Mouse (Mus musculus): ENCODE results near the gene Zfc3h1. TPM values are rescaled to one million over a fixed set of nuclear protein-coding genes. Genes with fewer than 3 reads are reported as not detected.

The Zfc3h1 gene
- polyA plus RNA-seq, 1 experiment = 25.6 TPM

DNA sequence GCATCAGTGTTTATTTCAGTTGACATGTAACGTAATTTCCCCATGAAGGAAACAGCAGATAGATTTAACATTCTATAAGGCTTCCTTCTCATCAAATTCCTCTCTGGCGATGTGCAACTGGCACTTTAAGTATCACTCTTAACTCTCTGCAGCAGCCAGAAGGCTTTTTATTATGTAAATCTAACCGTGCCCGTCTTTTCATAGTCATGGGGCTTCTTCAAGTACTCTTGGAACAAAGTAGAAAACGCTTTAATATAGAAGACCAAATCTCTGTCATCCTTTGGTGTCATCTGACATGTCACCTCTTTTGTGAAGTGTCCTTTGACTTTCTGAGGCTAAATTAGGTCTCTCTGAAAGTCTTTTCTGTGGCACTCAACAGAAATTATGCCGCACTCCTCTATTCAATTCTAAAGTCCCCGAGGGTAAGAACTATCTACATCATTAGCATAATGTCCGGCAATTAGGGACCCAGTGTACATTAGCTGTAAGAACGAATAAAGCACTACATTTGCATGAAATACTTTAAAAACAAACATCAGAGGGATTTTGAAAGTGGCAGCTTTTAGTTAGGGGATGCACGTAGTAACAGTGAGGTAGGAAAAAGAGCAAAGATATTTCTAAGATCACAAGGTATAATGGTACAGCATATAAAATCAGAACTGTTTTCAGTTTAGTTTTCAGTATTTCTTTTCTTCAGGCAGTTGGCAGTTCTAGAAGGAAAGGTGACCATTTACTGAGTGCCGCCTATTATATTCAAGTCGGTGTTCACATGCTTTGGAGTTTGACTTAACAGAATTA lies 1.7 kb upstream of the Zfc3h1 start:
- Histone ChIP-seq H3K4me1 (ENCODE audit: control insufficient read depth, insufficient read depth, low read length) (peaks cover 5% of the 10 kb centered on the region; the same call in 1 of the 2 replicates), H3K4me3 (replicated peaks; ENCODE audit: extremely low read depth, low read depth, low read length) (no peak overlapping the region)
- WGBS = 31% methylated on average over 12 of the region's 12 CpGs
- TF ChIP-seq POLR2A (IDR thresholded peaks at IDR 0.05; ENCODE audit: borderline replicate concordance, extremely low read depth, low read depth, low read length) (no peak), CTCF (IDR thresholded peaks at IDR 0.05; ENCODE audit: insufficient read depth, low read length) (no peak)
- no peak for DNase-seq

GRCm38 (mm10) chr10:115383644-115384220 lies 1.0 kb upstream of the Zfc3h1 start:
- H3K4me1 ChIP-seq (ENCODE audit: control insufficient read depth, insufficient read depth, low read length) = peaks cover 5% of the 10 kb centered on the region; the same call in 1 of the 2 replicates
- 1% methylated on average over 15 of the region's 15 CpGs for WGBS
- peak; percentile 31; the same call in 1 of the 2 replicates for TF ChIP-seq POLR2A (IDR thresholded peaks at IDR 0.05; ENCODE audit: borderline replicate concordance, extremely low read depth, low read depth, low read length)
- TF ChIP-seq CTCF (IDR thresholded peaks at IDR 0.05; ENCODE audit: insufficient read depth, low read length) = no peak
- H3K4me3 ChIP-seq (replicated peaks; ENCODE audit: extremely low read depth, low read depth, low read length) = peak overlapping the region; percentile 91
- no peak for DNase-seq

- DNase-seq = peak; percentile 76
- WGBS = 1% methylated on average over 101 of the region's 101 CpGs
- peaks cover 5% of the 10 kb centered on the region; the same call in 1 of the 2 replicates for H3K4me1 ChIP-seq (ENCODE audit: control insufficient read depth, insufficient read depth, low read length)
- TF ChIP-seq CTCF (IDR thresholded peaks at IDR 0.05; ENCODE audit: insufficient read depth, low read length) (no peak), POLR2A (IDR thresholded peaks at IDR 0.05; ENCODE audit: borderline replicate concordance, extremely low read depth, low read depth, low read length) (no peak)
- H3K4me3 ChIP-seq (replicated peaks; ENCODE audit: extremely low read depth, low read depth, low read length) = peak overlapping the region; percentile 91
Measured at GRCm38 (mm10) chr10:115385018-115386002, 551 bp downstream of the Zfc3h1 start.

DNA sequence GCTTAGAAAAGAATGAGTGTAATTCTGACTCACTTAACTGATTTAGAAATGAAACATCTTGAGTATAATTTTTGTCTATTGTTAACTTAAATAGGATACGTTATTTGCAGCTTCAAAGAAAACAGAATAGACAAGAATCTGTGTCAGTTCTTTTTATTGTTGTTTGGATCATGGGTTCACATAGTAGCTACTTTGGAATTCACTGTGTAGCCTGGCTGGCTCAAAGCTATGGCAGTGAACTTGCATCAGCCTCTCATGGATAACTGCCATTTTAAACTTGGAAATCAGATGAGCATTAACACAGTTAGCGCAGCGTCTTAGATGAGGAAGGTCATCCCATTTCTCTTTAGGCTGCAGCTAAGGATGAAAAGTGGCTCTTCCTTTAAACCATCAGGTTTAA lies 3.1 kb downstream of the Zfc3h1 start:
- Histone ChIP-seq H3K4me1 (ENCODE audit: control insufficient read depth, insufficient read depth, low read length) (peaks cover 5% of the 10 kb centered on the region; the same call in 1 of the 2 replicates), H3K4me3 (replicated peaks; ENCODE audit: extremely low read depth, low read depth, low read length) (no peak overlapping the region)
- 68% methylated on average over 3 of the region's 3 CpGs for WGBS
- no peak for DNase-seq
- TF ChIP-seq POLR2A (IDR thresholded peaks at IDR 0.05; ENCODE audit: borderline replicate concordance, extremely low read depth, low read depth, low read length) (no peak), CTCF (IDR thresholded peaks at IDR 0.05; ENCODE audit: insufficient read depth, low read length) (no peak)

DNA sequence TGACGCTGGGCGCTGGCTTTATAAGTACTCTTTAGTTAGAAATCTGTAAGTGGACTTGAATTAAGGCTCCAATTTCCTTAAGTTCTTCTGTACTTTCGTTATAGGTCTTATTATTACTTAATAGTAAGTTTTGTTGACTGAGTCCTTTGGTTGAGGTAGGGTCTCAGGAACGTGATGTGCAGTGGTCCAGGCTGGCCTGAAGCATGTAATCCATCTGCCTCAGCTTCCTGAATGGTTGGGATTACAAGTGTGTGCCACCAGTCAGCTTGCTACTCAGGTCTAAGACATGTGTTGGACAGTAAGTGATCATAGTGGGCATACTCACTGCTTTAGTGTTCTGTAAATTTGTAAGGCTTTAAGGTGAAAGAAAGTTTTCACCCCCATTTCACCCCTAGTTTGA lies 6.3 kb downstream of the Zfc3h1 start:
- 80% methylated on average over 4 of the region's 4 CpGs for WGBS
- Histone ChIP-seq H3K4me1 (ENCODE audit: control insufficient read depth, insufficient read depth, low read length) (peaks cover 5% of the 10 kb centered on the region; the same call in 1 of the 2 replicates), H3K4me3 (replicated peaks; ENCODE audit: extremely low read depth, low read depth, low read length) (no peak overlapping the region)
- DNase-seq = no peak
- TF ChIP-seq POLR2A (IDR thresholded peaks at IDR 0.05; ENCODE audit: borderline replicate concordance, extremely low read depth, low read depth, low read length) (no peak), CTCF (IDR thresholded peaks at IDR 0.05; ENCODE audit: insufficient read depth, low read length) (no peak)

DNA sequence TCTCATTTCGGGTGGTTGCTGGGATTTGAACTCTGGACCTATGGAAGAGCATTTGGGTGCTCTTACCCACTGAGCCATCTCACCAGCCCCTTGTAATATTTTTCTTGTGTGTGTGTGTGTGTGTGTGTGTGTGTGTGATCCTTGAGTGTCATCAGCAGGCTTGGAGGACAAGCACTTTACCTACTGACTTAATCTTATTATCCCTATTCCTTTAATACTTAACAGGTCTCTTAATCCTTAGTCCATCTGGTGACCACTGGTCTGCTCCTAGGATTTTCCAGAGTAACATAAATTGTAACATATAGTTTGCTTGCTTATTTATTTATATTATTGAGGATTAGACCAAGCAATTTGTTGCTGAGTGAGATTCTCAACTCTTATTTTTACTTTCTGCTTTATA lies 7.1 kb downstream of the Zfc3h1 start:
- Histone ChIP-seq H3K4me1 (ENCODE audit: control insufficient read depth, insufficient read depth, low read length) (peaks cover 2% of the 10 kb centered on the region), H3K4me3 (replicated peaks; ENCODE audit: extremely low read depth, low read depth, low read length) (no peak overlapping the region)
- WGBS = 84% methylated on average over 1 of the region's 1 CpGs
- TF ChIP-seq CTCF (IDR thresholded peaks at IDR 0.05; ENCODE audit: insufficient read depth, low read length) (no peak), POLR2A (IDR thresholded peaks at IDR 0.05; ENCODE audit: borderline replicate concordance, extremely low read depth, low read depth, low read length) (no peak)
- no peak for DNase-seq

GRCm38 (mm10) chr10:115406393-115406792 lies 21.6 kb downstream of the Zfc3h1 start:
- WGBS = 56% methylated on average over 6 of the region's 6 CpGs
- peak; percentile 21 for DNase-seq
- H3K4me3 ChIP-seq (replicated peaks; ENCODE audit: extremely low read depth, low read depth, low read length) = no peak overlapping the region
- H3K4me1 ChIP-seq (ENCODE audit: control insufficient read depth, insufficient read depth, low read length) = no peaks in the 10 kb centered on the region
- peak; percentile 69 for TF ChIP-seq CTCF (IDR thresholded peaks at IDR 0.05; ENCODE audit: insufficient read depth, low read length)
- TF ChIP-seq POLR2A (IDR thresholded peaks at IDR 0.05; ENCODE audit: borderline replicate concordance, extremely low read depth, low read depth, low read length) = no peak

DNA sequence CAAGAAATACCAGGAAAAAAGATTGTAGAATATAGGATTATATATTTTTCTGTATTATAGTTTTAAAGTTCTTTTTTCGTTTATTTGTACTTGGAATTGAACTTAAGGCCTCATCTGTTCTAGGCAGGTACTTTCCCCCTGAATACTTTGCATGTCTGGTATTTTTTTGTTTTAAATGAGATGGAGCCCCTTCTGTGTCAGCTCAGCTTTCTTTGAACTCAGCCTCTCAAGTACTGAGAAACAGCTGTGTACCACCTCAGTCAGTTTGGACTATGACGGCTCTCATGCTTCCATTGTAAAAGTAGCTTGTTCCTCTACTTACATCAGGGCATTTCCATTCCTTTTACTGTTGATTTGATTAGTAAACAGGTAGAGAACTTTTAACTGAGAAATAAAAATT lies 28.7 kb downstream of the Zfc3h1 start:
- DNase-seq = no peak
- 74% methylated on average over 2 of the region's 2 CpGs for WGBS
- no peaks in the 10 kb centered on the region for H3K4me1 ChIP-seq (ENCODE audit: control insufficient read depth, insufficient read depth, low read length)
- TF ChIP-seq POLR2A (IDR thresholded peaks at IDR 0.05; ENCODE audit: borderline replicate concordance, extremely low read depth, low read depth, low read length) = no peak
- H3K4me3 ChIP-seq (replicated peaks; ENCODE audit: extremely low read depth, low read depth, low read length) = no peak overlapping the region

- H3K4me1 ChIP-seq (ENCODE audit: control insufficient read depth, insufficient read depth, low read length) = no peaks in the 10 kb centered on the region
- WGBS = 53% methylated on average over 3 of the region's 3 CpGs
- no peak overlapping the region for H3K4me3 ChIP-seq (replicated peaks; ENCODE audit: extremely low read depth, low read depth, low read length)
- no peak for DNase-seq
- TF ChIP-seq CTCF (IDR thresholded peaks at IDR 0.05; ENCODE audit: insufficient read depth, low read length) = no peak
- no peak for TF ChIP-seq POLR2A (IDR thresholded peaks at IDR 0.05; ENCODE audit: borderline replicate concordance, extremely low read depth, low read depth, low read length)
Measured at GRCm38 (mm10) chr10:115414056-115414455, 29.3 kb downstream of the Zfc3h1 start.

Measured in lung, adult 2 months (tissue).